Mouse (Mus musculus): ENCODE measurements at regions not wholly inside any gene's neighbourhood (a gene's known extent, or its start where the extent isn't known, plus 50 kb on each side); places are given as distances from the start of the nearest gene placed in this dataset.
A peak's percentile ranks its signal among the peaks of the same experiment; 100 is the strongest.

- DNase-seq (ENCODE audit: extremely low read depth, insufficient read length, low spot score), result peak; percentile 88
Measured at GRCm38 (mm10) chr4:88950181-88951033, 70.4 kb upstream of the Ifne start.

GRCm38 (mm10) chr4:88948027-88948859 lies 68.2 kb upstream of the Ifne start:
- peak; percentile 46 for DNase-seq (ENCODE audit: extremely low read depth, insufficient read length, low spot score)

GRCm38 (mm10) chr4:88941955-88942354 lies 62.0 kb upstream of the Ifne start:
- DNase-seq (ENCODE audit: extremely low read depth, insufficient read length, low spot score), result peak; percentile 80

- peak; percentile 60 for DNase-seq (ENCODE audit: extremely low read depth, insufficient read length, low spot score)
Measured at GRCm38 (mm10) chr4:88940670-88941069, 60.7 kb upstream of the Ifne start.

GRCm38 (mm10) chr4:88939397-88939796 lies 59.4 kb upstream of the Ifne start:
- peak; percentile 60 for DNase-seq (ENCODE audit: extremely low read depth, insufficient read length, low spot score)

- no peak for DNase-seq (ENCODE audit: extremely low read depth, insufficient read length, low spot score)
Measured at GRCm38 (mm10) chr4:88938712-88939032, 58.7 kb upstream of the Ifne start.

GRCm38 (mm10) chr4:88937866-88938711 lies 58.1 kb upstream of the Ifne start:
- DNase-seq (ENCODE audit: extremely low read depth, insufficient read length, low spot score), result peak; percentile 95

GRCm38 (mm10) chr4:88936976-88937375 lies 57.0 kb upstream of the Ifne start:
- no peak for DNase-seq (ENCODE audit: extremely low read depth, insufficient read length, low spot score)

- peak; percentile 55 for DNase-seq (ENCODE audit: extremely low read depth, insufficient read length, low spot score)
Measured at GRCm38 (mm10) chr4:88935901-88936300, 55.9 kb upstream of the Ifne start.

GRCm38 (mm10) chr4:88935316-88935715 lies 55.3 kb upstream of the Ifne start:
- peak; percentile 79 for DNase-seq (ENCODE audit: extremely low read depth, insufficient read length, low spot score)

GRCm38 (mm10) chr4:88934266-88935025 lies 54.4 kb upstream of the Ifne start:
- no peak for DNase-seq (ENCODE audit: extremely low read depth, insufficient read length, low spot score)

GRCm38 (mm10) chr4:88931217-88931616 lies 51.2 kb upstream of the Ifne start:
- DNase-seq (ENCODE audit: extremely low read depth, insufficient read length, low spot score), result peak; percentile 53
